Mouse (Mus musculus): ENCODE data around the gene Scarf2.

DNA sequence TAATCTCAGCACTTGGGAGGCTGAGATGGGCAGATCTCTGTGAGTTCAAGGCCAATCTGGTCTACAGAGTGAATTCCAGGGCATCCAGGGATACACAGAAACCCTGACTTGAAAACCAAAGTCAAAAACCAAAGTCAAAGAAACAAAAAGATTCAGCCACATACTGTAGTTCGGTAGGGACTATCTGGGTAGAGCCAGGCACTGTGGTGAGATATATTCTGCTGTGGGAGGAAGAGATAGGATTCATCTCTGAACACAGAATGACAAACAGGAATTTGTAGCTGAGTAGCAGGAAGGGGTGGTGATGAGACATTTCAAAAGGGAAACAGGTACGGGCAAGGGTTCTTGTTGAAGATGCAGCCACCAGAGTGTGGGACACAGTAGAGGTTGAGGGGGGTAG is 31.1 kb downstream of the Scarf2 start:
- TF ChIP-seq CTCF (IDR thresholded peaks at IDR 0.05; ENCODE audit: insufficient read depth, low read length) (no peak), POLR2A (IDR thresholded peaks at IDR 0.05; ENCODE audit: borderline replicate concordance, extremely low read depth, low read depth, low read length) (no peak)

All from lung, adult 2 months (tissue).